Mouse (Mus musculus): ENCODE measurements at regions not wholly inside any gene's neighbourhood (a gene's known extent, or its start where the extent isn't known, plus 50 kb on each side); places are given as distances from the start of the nearest gene placed in this dataset.
"Not testable (repeated sequence)": the region's sequence is repeated elsewhere in the genome, so short reads cannot be mapped to it uniquely, and the experiment has no call there.

- Histone ChIP-seq H3K27ac (ENCODE audit: low read depth, low read length) (no peak overlapping the region), H3K4me2 (ENCODE audit: low read length) (no peak overlapping the region), H3K36me3 (ENCODE audit: control insufficient read depth, insufficient read depth, low read length) (no peaks in the 10 kb centered on the region), H3K4me1 (ENCODE audit: control insufficient read depth, insufficient read depth, low read length) (no peaks in the 10 kb centered on the region), H3K9me3 (replicated peaks; ENCODE audit: control insufficient read depth, low read length) (no peaks in the 10 kb centered on the region), H3K27me3 (replicated peaks; ENCODE audit: control insufficient read depth, insufficient read depth, low read length) (no peaks in the 10 kb centered on the region), H3K9ac (ENCODE audit: low read length) (no peak overlapping the region), H3K4me3 (ENCODE audit: low read depth, low read length) (no peak overlapping the region)
- ATAC-seq (no peak), DNase-seq (ENCODE audit: low spot score) (no peak)
- WGBS, result 70% methylated on average over 6 of the region's 6 CpGs
Observed at GRCm38 (mm10) chr7:63998995-63999960, 60.6 kb upstream of the Klf13 start.

DNA sequence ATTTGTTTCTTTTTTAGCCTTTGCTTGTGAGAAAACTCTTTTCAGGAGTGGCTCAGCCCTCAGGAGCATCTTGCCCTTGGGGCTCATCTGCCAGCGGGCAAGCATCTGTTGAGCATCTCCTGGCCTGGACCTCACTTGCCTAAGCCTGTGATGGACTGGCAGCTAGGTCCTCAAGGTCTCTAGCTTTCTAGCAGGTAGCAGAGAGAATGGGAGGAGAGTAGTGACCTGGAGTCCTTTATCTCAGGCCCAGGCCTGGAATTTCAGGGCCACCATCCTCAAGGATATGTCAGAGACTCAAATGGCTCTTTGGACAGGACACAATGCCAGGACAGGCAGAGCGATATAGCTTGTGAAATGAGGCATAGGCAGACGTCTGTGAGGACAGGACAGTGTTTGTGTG is 59.3 kb upstream of the Klf13 start:
- H3K9ac ChIP-seq (ENCODE audit: low read length), result no peak overlapping the region
- no peak overlapping the region for H3K4me3 ChIP-seq (ENCODE audit: low read depth, low read length)
- 80% methylated on average over 3 of the region's 3 CpGs for WGBS
- H3K27me3 ChIP-seq (replicated peaks; ENCODE audit: control insufficient read depth, insufficient read depth, low read length), result no peaks in the 10 kb centered on the region
- no peaks in the 10 kb centered on the region for H3K9me3 ChIP-seq (replicated peaks; ENCODE audit: control insufficient read depth, low read length)
- DNase-seq (ENCODE audit: low spot score), result no peak
- H3K4me2 ChIP-seq (ENCODE audit: low read length), result no peak overlapping the region
- H3K36me3 ChIP-seq (ENCODE audit: control insufficient read depth, insufficient read depth, low read length), result no peaks in the 10 kb centered on the region
- ATAC-seq, result no peak
- no peak overlapping the region for H3K27ac ChIP-seq (ENCODE audit: low read depth, low read length)
- H3K4me1 ChIP-seq (ENCODE audit: control insufficient read depth, insufficient read depth, low read length), result no peaks in the 10 kb centered on the region

GRCm38 (mm10) chr7:63996581-63997098 is 57.9 kb upstream of the Klf13 start:
- no peak overlapping the region for H3K9ac ChIP-seq (ENCODE audit: low read length)
- no peak overlapping the region for H3K4me2 ChIP-seq (ENCODE audit: low read length)
- H3K36me3 ChIP-seq (ENCODE audit: control insufficient read depth, insufficient read depth, low read length), result no peaks in the 10 kb centered on the region
- H3K27ac ChIP-seq (ENCODE audit: low read depth, low read length), result no peak overlapping the region
- H3K4me3 ChIP-seq (ENCODE audit: low read depth, low read length), result no peak overlapping the region
- H3K27me3 ChIP-seq (replicated peaks; ENCODE audit: control insufficient read depth, insufficient read depth, low read length), result no peaks in the 10 kb centered on the region
- no peaks in the 10 kb centered on the region for H3K9me3 ChIP-seq (replicated peaks; ENCODE audit: control insufficient read depth, low read length)
- WGBS, result 87% methylated on average over 6 of the region's 6 CpGs
- no peak for ATAC-seq
- H3K4me1 ChIP-seq (ENCODE audit: control insufficient read depth, insufficient read depth, low read length), result no peaks in the 10 kb centered on the region
- DNase-seq (ENCODE audit: low spot score), result no peak

DNA sequence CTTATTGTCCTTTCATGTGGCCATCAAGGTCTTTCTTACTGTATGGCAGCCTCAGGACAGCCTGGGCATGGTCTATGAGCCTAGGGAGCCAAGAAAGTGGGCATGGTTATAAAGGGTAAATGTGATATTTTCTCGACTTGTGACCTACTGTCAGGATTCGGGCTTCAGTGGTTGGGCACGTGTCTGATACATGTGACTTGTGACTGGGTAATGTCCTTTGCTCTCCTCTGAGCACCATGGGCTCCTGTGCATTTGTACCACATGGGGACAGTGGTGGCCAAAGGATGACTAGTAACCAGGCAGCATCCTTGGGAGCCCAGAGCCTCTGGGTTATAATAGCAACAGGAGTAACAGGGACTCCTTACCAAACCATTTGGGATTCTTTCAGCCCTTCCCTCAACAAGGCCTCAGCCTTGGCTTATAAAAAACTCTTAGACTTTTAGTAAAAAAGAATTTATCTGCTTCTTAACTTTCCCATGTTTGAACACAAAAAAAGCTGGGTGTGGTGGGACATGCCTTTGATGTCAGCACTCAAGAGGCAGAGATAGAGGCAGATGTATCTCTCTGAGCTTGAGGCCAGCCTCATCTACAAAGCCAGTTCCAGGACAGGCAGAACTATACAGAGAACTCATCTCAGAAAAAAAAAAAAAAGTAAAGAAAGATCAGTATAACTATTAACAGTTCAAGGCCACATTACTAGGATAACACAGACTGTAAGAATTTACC is 56.7 kb upstream of the Klf13 start:
- Histone ChIP-seq H3K9ac (ENCODE audit: low read length) (no peak overlapping the region), H3K27me3 (replicated peaks; ENCODE audit: control insufficient read depth, insufficient read depth, low read length) (no peaks in the 10 kb centered on the region), H3K4me3 (ENCODE audit: low read depth, low read length) (no peak overlapping the region), H3K4me1 (ENCODE audit: control insufficient read depth, insufficient read depth, low read length) (no peaks in the 10 kb centered on the region), H3K9me3 (replicated peaks; ENCODE audit: control insufficient read depth, low read length) (no peaks in the 10 kb centered on the region), H3K27ac (ENCODE audit: low read depth, low read length) (no peak overlapping the region), H3K36me3 (ENCODE audit: control insufficient read depth, insufficient read depth, low read length) (no peaks in the 10 kb centered on the region), H3K4me2 (ENCODE audit: low read length) (no peak overlapping the region)
- WGBS, result 89% methylated on average over 3 of the region's 3 CpGs
- ATAC-seq (no peak), DNase-seq (ENCODE audit: low spot score) (no peak)

GRCm38 (mm10) chr7:63994769-63995168 is 56.1 kb upstream of the Klf13 start:
- H3K4me2 ChIP-seq (ENCODE audit: low read length); H3K27me3 ChIP-seq (replicated peaks; ENCODE audit: control insufficient read depth, insufficient read depth, low read length); DNase-seq (ENCODE audit: low spot score); ATAC-seq; H3K4me3 ChIP-seq (ENCODE audit: low read depth, low read length); H3K4me1 ChIP-seq (ENCODE audit: control insufficient read depth, insufficient read depth, low read length); H3K36me3 ChIP-seq (ENCODE audit: control insufficient read depth, insufficient read depth, low read length); H3K27ac ChIP-seq (ENCODE audit: low read depth, low read length); H3K9me3 ChIP-seq (replicated peaks; ENCODE audit: control insufficient read depth, low read length); H3K9ac ChIP-seq (ENCODE audit: low read length): not testable (repeated sequence)
- WGBS, result 78% methylated on average over 3 of the region's 3 CpGs

- ATAC-seq (no peak), DNase-seq (ENCODE audit: low spot score) (no peak)
- 95% methylated on average over 13 of the region's 13 CpGs for WGBS
- Histone ChIP-seq H3K9me3 (replicated peaks; ENCODE audit: control insufficient read depth, low read length) (no peaks in the 10 kb centered on the region), H3K9ac (ENCODE audit: low read length) (no peak overlapping the region), H3K4me1 (ENCODE audit: control insufficient read depth, insufficient read depth, low read length) (peaks cover 3% of the 10 kb centered on the region), H3K36me3 (ENCODE audit: control insufficient read depth, insufficient read depth, low read length) (no peaks in the 10 kb centered on the region), H3K4me3 (ENCODE audit: low read depth, low read length) (no peak overlapping the region), H3K4me2 (ENCODE audit: low read length) (no peak overlapping the region), H3K27ac (ENCODE audit: low read depth, low read length) (no peak overlapping the region), H3K27me3 (replicated peaks; ENCODE audit: control insufficient read depth, insufficient read depth, low read length) (no peaks in the 10 kb centered on the region)
Observed at GRCm38 (mm10) chr7:63992155-63992554, 53.4 kb upstream of the Klf13 start.

GRCm38 (mm10) chr7:63991085-63992010 is 52.6 kb upstream of the Klf13 start:
- no peaks in the 10 kb centered on the region for H3K9me3 ChIP-seq (replicated peaks; ENCODE audit: control insufficient read depth, low read length)
- H3K27ac ChIP-seq (ENCODE audit: low read depth, low read length), result no peak overlapping the region
- ATAC-seq (no peak), DNase-seq (ENCODE audit: low spot score) (no peak)
- peaks cover 11% of the 10 kb centered on the region for H3K4me1 ChIP-seq (ENCODE audit: control insufficient read depth, insufficient read depth, low read length)
- no peak overlapping the region for H3K9ac ChIP-seq (ENCODE audit: low read length)
- no peak overlapping the region for H3K4me3 ChIP-seq (ENCODE audit: low read depth, low read length)
- no peaks in the 10 kb centered on the region for H3K27me3 ChIP-seq (replicated peaks; ENCODE audit: control insufficient read depth, insufficient read depth, low read length)
- H3K36me3 ChIP-seq (ENCODE audit: control insufficient read depth, insufficient read depth, low read length), result no peaks in the 10 kb centered on the region
- WGBS, result 89% methylated on average over 12 of the region's 12 CpGs
- H3K4me2 ChIP-seq (ENCODE audit: low read length), result no peak overlapping the region

- no peaks in the 10 kb centered on the region for H3K36me3 ChIP-seq (ENCODE audit: control insufficient read depth, insufficient read depth, low read length)
- ATAC-seq (no peak), DNase-seq (ENCODE audit: low spot score) (no peak)
- 74% methylated on average over 8 of the region's 8 CpGs for WGBS
- no peak overlapping the region for H3K4me3 ChIP-seq (ENCODE audit: low read depth, low read length)
- H3K9me3 ChIP-seq (replicated peaks; ENCODE audit: control insufficient read depth, low read length), result no peaks in the 10 kb centered on the region
- no peak overlapping the region for H3K4me2 ChIP-seq (ENCODE audit: low read length)
- H3K27ac ChIP-seq (ENCODE audit: low read depth, low read length), result no peak overlapping the region
- no peaks in the 10 kb centered on the region for H3K27me3 ChIP-seq (replicated peaks; ENCODE audit: control insufficient read depth, insufficient read depth, low read length)
- H3K4me1 ChIP-seq (ENCODE audit: control insufficient read depth, insufficient read depth, low read length), result peaks cover 15% of the 10 kb centered on the region
- H3K9ac ChIP-seq (ENCODE audit: low read length), result no peak overlapping the region
Observed at GRCm38 (mm10) chr7:63990312-63991028, 51.8 kb upstream of the Klf13 start.
